Mouse (Mus musculus) urinary bladder, adult 2 months (tissue): ENCODE data around the gene Gatad2b. TPM values are rescaled to one million over a fixed set of nuclear protein-coding genes. Genes with fewer than 3 reads are reported as not detected.
"Not testable (repeated sequence)": the region's sequence is repeated elsewhere in the genome, so short reads cannot be mapped to it uniquely, and the experiment has no call there.

Source experiments
- DNase-seq: peaks from one replicate; pipeline ENCODE4 v3.0.0; 2022; ENCODE audit warnings: low spot score
- polyA plus RNA-seq: library from polyadenylated mRNA; depleted of rRNA; stranded (reverse); fragments of >200 nt; gene quantifications from 2 replicates; pipeline ENCODE4 v1.2.3, GENCODE M21; 2012

Gatad2b gene
- polyA plus RNA-seq, 1 experiment = 14.7 TPM

- DNase-seq = no peak
These were observed 26.8 kb upstream of the Gatad2b start for GRCm38 (mm10) chr3:90265932-90266741.

DNA sequence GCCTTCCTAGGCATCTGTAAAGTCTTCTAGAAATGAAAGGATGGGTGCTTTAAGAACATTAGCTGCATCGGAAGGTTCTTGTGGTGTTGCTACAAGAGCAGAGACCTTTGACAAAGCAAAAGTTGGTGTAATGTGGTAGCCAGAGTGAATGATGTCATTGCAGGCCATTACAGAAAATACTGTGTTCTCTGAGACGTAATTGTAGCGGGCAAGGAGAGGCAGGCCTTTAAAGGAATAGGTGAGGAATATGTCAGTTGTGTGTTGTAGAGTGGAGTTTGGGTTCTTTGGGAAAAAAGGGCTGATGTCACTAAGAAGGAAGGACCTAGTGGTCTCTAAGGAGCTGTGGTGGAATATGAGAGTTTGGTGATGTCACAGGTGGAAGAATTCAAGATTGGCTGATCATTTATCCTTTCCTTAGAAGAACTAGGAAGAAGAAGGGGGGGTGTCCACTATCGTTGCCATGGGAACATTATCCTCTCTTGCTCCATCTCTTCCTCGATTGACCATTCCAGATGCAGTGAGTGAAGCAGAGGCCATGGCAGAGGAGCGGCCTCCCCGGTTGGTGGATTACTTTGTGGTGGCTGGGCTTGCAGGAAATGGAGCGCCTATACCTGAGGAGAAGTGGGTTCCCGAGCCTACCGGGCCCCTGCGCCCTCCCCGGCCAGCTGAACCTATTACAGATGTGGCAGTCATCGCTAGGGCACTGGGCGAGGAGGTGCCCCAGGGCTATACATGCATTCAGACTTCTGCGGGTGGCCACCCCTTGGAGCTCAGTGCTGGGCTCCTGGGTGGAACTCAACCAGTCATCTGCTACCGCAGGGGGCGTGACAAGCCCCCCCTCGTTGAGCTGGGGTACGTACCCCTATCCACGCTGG lies 25.8 kb upstream of the Gatad2b start:
- DNase-seq = no peak

DNA sequence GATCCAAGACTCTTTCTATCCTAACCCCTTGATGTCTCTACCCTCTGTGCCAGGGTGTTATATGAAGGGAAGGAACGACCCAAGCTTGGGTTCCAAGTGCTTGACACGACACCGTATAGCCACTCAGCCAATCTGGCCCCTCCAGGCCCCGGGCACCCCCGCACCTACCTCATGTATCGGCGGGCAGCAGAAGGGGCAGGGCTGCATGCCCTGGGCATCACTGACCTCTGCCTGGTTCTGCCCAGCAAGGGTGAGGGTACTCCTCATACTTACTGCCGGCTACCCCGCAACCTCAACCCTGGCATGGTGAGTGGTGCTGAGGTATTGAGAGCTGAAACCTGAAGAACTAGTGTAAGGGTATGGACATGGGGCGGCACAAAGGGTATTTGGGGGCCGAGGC lies 24.8 kb upstream of the Gatad2b start:
- DNase-seq = no peak

DNA sequence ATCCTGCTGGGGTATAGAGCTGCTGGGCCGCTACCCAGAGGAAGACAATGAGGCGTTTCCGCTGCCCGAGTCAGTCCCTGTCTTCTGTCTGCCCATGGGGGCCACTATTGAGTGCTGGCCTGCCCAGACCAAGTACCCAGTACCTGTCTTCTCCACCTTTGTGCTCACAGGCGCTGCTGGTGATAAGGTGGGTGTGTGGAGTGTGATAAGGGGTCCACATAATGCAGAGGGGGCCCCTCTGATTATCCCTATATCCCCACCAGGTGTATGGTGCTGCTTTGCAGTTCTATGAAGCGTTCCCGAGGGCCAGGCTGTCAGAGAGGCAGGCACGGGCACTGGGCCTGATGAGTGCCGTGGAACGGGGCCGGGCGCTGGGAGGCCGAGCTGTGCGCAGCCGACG lies 24.0 kb upstream of the Gatad2b start:
- DNase-seq = no peak

DNA sequence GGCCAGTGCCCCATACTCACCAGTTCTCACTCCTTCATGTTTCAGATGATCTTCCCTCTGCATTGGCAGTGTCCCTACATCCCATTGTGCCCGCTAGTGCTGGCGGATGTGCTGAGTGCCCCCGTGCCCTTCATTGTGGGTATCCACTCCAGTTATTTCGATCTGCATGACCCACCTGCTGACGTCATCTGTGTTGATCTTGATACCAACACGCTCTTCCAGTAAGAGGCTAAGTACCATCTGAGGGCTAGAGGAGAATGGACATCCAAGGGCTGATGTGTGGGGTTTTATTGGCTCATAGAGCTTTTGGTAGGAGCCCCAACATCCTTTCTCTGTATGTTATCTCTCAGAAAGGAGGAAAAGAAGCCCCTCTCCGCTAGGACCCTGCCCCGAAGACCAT lies 22.2 kb upstream of the Gatad2b start:
- no peak for DNase-seq

- DNase-seq = no peak
These were observed 20.8 kb upstream of the Gatad2b start for GRCm38 (mm10) chr3:90272170-90272569.

DNA sequence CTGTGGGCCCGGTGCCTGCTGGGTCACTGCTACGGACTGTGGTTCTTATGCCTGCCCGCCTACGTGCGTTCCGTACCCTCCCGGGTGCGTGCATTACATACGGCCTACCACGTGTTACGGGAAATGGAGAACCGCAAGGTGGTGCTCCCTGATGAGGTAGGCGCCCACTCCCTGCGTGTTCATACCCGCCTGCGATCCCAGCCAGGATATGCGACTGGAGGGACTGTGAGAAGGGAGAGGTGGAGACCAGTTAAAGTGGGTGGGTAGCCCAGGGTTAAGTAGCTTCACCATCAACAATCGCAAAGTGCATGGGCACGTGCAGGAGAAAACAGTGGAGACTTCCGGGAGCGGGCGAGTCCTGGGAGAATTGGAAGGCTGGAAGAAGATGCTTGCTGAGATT lies 19.1 kb upstream of the Gatad2b start:
- no peak for DNase-seq

- DNase-seq = no peak
These were observed 17.7 kb upstream of the Gatad2b start for GRCm38 (mm10) chr3:90275286-90275685.

DNA sequence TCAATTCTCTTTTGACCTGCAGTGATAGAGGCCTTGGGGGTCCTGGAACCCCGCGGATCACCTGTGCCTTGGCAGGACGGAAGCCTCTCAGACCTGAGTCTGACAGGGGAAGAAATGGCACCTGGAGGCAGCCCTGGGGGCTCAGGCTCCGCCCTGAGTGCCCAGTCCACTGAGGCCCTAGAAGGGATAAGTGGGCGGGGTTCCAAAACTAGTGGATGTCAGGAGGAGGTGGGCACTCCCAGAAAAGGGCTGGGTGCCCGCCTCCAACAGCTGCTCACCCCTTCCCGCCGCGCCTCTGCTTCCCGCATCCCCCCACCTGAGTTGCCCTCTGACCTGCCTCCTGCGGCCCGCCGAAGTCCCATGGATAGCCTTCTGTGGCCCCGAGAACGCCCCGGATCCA lies 16.1 kb upstream of the Gatad2b start:
- no peak for DNase-seq

DNA sequence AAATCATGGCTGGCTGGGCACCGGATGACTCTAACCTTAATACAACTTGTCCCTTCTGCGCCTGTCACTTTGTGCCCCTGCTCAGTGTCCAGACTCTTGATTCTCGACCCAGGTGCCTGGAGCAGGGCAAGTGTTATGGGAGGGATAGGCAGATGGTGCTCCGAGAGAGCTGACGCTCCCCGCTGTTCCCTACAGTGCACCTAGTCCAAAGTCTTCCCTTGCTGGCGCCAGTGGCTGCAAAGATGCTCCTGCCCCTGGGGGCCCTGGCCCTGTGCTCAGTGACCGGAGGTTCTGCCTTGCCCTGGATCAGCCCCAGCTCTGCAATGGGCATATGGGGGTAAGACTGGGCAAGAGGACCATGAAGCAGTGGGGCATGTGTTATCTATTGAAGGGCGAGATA lies 15.2 kb upstream of the Gatad2b start:
- DNase-seq = no peak

- DNase-seq = no peak
These were observed 14.8 kb upstream of the Gatad2b start for GRCm38 (mm10) chr3:90278211-90278610.

GRCm38 (mm10) chr3:90279216-90279615 lies 13.8 kb upstream of the Gatad2b start:
- no peak for DNase-seq

GRCm38 (mm10) chr3:90279743-90280142 lies 13.2 kb upstream of the Gatad2b start:
- DNase-seq = no peak

GRCm38 (mm10) chr3:90280708-90281107 lies 12.3 kb upstream of the Gatad2b start:
- no peak for DNase-seq

GRCm38 (mm10) chr3:90284150-90284549 lies 8.8 kb upstream of the Gatad2b start:
- no peak for DNase-seq

- DNase-seq = not testable (repeated sequence)
These were observed 3.6 kb upstream of the Gatad2b start for GRCm38 (mm10) chr3:90289403-90289802.

DNA sequence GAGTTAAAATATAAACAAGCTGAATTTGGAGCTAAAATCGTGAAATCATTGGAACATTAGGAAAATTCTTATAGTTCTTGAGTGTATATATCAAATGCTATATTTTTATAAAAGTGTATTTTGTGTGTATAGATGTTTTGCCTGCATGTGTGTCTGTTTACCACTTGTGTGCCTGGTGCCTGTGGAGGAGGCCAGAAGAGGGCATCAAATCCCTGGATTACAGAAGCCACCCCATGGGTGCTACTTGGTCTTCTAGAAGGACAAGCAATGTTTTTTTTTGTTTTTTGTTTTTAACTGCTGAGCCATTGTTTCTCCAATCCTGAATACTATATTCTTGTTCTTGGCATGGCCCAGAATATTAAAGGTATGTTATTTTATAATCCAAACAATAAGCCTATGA lies 2.4 kb upstream of the Gatad2b start:
- no peak for DNase-seq

GRCm38 (mm10) chr3:90291982-90292344 lies 1.0 kb upstream of the Gatad2b start:
- DNase-seq = no peak

- peak; percentile 64 for DNase-seq
These were observed 530 bp downstream of the Gatad2b start for GRCm38 (mm10) chr3:90293352-90294063.

DNA sequence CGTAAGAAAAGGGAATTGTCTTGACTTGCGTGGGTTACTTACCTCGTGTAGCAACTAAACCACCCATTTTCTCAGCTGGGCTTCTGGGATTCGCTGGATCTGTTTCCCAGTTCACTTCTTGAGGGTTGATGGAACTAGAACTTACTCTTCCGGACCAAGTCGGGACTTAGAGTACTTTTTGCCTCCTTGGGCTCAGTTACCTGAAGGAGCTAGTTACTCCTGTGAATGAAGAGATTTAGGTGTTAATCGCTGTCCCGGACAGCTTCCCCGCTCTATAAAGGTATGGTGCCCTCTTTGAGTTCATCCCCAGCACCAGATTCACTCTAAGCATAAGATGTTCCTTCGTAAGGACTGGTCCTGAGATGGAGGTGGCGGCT lies 1.1 kb downstream of the Gatad2b start:
- no peak for DNase-seq

DNA sequence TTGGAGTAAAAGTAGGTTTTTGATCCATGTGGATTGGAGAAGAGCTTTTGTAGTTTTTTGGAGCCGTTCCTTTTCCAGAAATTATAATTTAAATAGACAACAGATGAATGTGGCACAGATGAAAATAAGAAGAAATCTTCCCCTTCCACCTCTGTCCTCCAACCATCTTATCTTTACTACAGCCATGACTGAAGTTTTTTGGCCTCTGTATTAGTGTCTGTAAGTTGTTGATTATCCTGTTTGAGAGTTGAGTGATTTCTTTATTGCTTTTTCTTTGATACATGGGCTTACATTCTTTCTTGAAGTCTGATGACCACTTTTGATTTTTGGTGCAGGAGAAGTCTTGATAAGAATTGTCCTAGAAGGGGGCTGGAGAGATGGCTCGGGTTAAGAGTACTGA lies 1.7 kb downstream of the Gatad2b start:
- DNase-seq = no peak

DNA sequence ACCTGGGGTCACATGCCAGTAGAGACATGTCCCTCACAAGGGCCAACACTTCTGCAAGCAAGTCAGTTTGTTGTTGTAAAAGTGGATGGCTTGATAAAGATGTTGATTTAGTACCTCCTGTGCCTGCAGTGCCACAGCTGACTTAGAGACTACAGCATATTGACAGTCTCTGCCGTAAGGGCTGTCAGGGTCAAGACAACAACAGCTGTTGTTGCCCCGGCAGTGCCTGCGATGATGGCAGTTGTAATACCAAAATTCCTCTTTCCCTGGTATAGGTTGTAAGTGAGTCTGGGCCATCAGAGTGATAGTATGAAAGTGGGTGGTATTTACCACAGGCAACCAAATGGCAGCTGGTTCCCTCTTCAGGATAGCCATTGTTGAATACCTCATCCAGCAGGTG lies 12.8 kb downstream of the Gatad2b start:
- DNase-seq = no peak

- DNase-seq = no peak
These were observed 16.6 kb downstream of the Gatad2b start for GRCm38 (mm10) chr3:90309589-90309988.
